Mouse (Mus musculus): ENCODE measurements around the gene Trim41. TPM values are rescaled to one million over a fixed set of nuclear protein-coding genes. Genes with fewer than 3 reads are reported as not detected.
"Not testable (repeated sequence)": the region's sequence is repeated elsewhere in the genome, so short reads cannot be mapped to it uniquely, and the experiment has no call there.

Trim41 gene
- polyA plus RNA-seq, 1 experiment from 2014 or later = 7.8 TPM

DNA sequence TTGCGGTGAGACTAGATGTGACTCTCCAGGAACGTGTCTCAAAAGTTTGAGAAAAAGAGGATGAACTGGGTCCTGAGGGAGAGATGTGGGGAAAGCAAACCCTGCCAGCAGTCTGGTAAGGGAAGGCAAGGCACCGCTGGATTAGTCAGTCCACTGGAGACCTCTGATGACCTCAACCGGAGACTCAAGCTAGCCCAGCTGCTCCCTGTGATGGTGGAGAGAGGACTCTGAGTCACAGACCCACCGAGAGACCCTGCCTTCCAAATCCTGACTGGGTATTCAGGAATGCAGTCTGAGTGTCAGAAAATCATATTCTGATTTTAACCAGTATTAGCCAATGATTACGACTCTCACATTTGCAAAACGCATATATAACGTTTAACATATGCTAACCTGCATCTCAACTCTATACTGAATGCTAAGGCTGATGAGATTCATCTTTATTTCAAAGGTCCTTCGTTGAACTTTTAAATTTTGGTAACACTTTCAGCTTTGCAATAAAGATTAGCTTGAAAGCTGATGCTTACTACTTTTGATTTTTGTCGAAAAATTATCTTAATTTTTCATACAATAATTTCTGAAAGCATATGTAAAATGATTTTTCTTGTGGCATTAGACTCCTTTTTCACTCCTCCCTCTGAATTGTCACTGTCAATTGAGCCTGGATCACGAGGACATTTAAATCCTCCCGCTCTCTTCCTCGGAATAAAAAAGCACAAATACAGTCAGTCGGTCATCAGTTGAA, 5.8 kb upstream of the Trim41 start:
- 36% methylated on average over 14 of the region's 14 CpGs for WGBS
- H3K4me1 ChIP-seq = peaks cover 22% of the 10 kb centered on the region
- no peak for ATAC-seq (ENCODE audit: insufficient number of reproducible peaks, low FRiP score, low TSS enrichment, low read depth)

DNA sequence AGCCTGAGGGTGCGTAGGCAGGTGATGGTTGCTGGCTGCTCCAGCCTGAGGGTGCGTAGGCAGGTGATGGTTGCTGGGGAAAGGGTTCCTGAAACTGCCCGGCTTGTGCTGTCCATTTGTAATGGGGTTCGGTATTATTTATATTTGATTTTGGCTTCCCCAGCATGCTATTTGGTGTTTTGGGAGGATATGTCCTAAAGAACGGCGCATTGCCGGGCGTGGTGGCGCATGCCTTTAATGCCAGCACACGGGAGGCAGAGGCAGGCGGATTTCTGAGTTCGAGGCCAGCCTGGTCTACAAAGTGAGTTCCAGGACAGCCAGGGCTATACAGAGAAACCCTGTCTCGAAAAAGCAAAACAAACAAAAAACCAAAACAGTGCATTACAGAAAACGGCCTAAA, 4.1 kb upstream of the Trim41 start:
- not testable (repeated sequence) for H3K9me3 ChIP-seq; H3K36me3 ChIP-seq; H3K9ac ChIP-seq; H3K4me2 ChIP-seq; H3K27ac ChIP-seq; H3K4me3 ChIP-seq; H3K27me3 ChIP-seq; ATAC-seq (ENCODE audit: insufficient number of reproducible peaks, low FRiP score, low TSS enrichment, low read depth)
- WGBS = 78% methylated on average over 14 of the region's 14 CpGs
- H3K4me1 ChIP-seq = peaks cover 16% of the 10 kb centered on the region

More for the DNA sequence above, 5.8 kb upstream of the Trim41 start:
- Histone ChIP-seq H3K4me2 (peak overlapping the region; percentile 64), H3K9me3 (no peaks in the 10 kb centered on the region), H3K4me3 (peak overlapping the region; percentile 40), H3K36me3 (no peaks in the 10 kb centered on the region), H3K9ac (no peak overlapping the region), H3K27me3 (0 out of 2 replicates have a peak, but pooled peaks cover 4% of the 10 kb centered on the region), H3K27ac (no peak overlapping the region)

DNA sequence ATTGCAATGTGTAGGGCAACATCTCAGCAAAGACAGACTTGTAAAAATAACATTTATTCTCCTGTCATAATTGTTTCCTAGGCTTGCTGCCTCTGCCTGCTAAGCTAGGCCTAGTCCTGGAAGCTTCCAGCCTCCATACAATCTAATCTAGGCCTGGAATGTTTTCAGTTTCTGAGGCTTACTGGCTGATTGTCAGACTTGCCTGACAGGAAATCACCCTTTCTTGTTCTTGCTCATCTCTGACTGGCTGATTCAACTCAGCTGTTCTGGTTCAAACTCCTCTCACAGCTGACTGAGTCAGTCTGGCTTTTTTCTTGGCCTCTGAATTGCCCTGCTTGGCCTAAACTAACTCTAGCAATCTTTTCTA, 3.1 kb upstream of the Trim41 start:
- no peak overlapping the region for H3K9ac ChIP-seq
- no peak for ATAC-seq (ENCODE audit: insufficient number of reproducible peaks, low FRiP score, low TSS enrichment, low read depth)
- no peak overlapping the region for H3K4me3 ChIP-seq
- H3K36me3 ChIP-seq = no peaks in the 10 kb centered on the region; the same call in 1 of the 2 replicates
- no peak overlapping the region for H3K4me2 ChIP-seq
- H3K9me3 ChIP-seq = no peaks in the 10 kb centered on the region
- H3K4me1 ChIP-seq = peaks cover 26% of the 10 kb centered on the region
- H3K27me3 ChIP-seq = 0 out of 2 replicates have a peak, but pooled peaks cover 4% of the 10 kb centered on the region
- no peak overlapping the region for H3K27ac ChIP-seq

DNA sequence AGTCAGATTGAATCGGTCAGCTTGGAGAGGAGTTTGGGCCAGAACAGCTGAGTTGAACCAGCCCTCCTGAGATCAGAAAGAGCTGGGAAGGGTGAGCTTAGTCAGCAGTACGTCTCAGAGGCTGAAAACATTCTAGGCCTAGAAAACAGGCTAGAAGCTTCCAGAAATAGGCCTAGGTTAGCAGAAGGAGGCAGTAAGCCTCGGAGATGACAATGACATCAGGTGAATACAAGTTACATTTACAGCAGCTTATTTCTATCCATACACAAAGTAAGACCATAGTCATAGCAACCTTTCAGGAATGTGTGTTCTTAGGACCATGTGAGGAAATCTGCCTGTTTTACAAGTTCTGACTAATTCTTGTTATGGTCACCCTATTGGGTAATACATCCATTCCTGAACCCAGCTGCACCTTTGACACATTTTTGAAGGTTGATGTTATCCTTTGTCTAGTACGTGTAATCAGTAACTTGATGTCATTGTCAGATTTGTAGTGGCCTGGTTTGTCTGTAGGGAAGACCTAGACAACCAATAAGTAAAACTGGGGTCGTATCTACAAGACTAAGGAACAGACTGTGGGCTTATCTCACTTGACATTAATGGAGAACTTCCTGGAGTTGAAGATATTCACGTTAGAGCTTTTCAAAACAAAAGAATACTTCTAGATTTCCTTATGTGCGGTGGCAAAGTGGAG, 2.6 kb upstream of the Trim41 start:
- Histone ChIP-seq H3K4me2 (no peak overlapping the region), H3K27me3 (0 out of 2 replicates have a peak, but pooled peaks cover 4% of the 10 kb centered on the region), H3K4me1 (peaks cover 28% of the 10 kb centered on the region), H3K9me3 (no peaks in the 10 kb centered on the region), H3K9ac (no peak overlapping the region), H3K36me3 (no peaks in the 10 kb centered on the region; the same call in none of the 2 replicates), H3K4me3 (no peak overlapping the region), H3K27ac (no peak overlapping the region)
- WGBS = 73% methylated on average over 7 of the region's 7 CpGs
- ATAC-seq (ENCODE audit: insufficient number of reproducible peaks, low FRiP score, low TSS enrichment, low read depth) = no peak

DNA sequence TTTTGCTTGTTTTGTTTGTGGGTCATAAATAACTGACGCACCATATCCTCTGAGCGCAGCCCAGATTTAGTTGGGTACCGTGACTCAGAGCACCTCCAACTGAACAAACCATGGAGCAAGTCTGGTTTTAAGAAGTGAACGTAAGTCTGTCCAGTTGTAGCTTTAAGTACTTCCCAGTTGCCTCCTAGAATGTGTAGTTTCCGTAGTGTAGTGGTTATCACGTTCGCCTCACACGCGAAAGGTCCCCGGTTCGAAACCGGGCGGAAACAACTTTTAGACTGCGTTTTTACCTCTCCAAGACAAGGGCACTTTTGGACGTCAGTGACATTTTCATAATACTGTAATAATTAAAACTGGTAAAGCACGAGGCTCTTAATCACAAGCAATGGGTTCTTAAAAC, 1.2 kb upstream of the Trim41 start:
- H3K9ac ChIP-seq = 0 out of 2 replicates have a peak overlapping the region, but pooled peaks have one; percentile 28
- peak overlapping the region; percentile 58 for H3K4me2 ChIP-seq
- peaks cover 21% of the 10 kb centered on the region for H3K4me1 ChIP-seq
- peak overlapping the region; percentile 68 for H3K4me3 ChIP-seq
- WGBS = under 1% methylated on average over 16 of the region's 16 CpGs
- H3K27me3 ChIP-seq = no peaks in the 10 kb centered on the region
- peak overlapping the region; percentile 98 for H3K27ac ChIP-seq
- H3K9me3 ChIP-seq = no peaks in the 10 kb centered on the region
- no peak for ATAC-seq (ENCODE audit: insufficient number of reproducible peaks, low FRiP score, low TSS enrichment, low read depth)
- peaks cover 3% of the 10 kb centered on the region for H3K36me3 ChIP-seq

DNA sequence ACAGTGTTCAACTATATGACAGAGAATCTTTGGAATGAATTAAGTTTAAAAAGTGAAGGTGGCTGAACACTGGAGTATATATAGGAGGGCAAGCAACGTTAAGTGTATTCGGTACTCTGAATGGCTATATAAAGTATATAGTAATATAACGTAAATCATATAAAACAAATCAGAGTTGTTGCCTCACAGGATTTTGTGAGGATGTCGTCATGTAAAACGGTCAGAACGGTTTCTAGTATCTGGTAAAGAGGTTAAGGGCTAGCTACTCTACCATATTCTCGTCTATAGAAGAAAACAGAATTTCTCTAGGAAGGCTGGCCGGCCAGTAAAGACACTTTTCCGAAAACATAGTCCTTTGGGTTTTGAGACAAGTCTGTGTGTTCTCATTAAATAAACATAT, 641 bp upstream of the Trim41 start:
- H3K27ac ChIP-seq = peak overlapping the region; percentile 98
- ATAC-seq (ENCODE audit: insufficient number of reproducible peaks, low FRiP score, low TSS enrichment, low read depth) = no peak
- no peaks in the 10 kb centered on the region for H3K9me3 ChIP-seq

DNA sequence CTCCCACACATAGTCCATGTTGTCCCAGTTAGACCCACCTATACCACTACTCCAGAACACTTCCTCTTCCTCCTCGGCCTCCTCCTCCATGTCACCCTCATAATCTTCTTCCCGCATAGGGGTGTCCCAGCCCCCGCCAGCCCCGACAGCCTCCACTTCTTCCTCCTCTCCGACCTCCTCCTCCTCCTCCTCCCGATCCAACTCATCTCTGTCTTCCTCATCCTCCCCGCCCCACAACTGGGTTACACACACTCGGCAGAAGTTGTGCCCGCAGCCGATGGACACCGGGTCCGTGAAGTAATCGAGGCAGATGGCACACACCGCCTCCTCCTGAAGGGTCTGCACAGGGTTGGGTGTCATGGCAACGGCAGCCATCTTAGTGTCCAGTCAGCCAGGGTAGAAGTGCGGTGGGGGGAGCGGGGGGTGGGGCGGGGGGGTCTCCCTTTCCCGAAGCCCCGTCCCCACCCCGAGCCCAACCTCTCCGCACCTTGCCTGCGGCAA, 822 bp downstream of the Trim41 start:
- Histone ChIP-seq H3K4me1 (peaks cover 19% of the 10 kb centered on the region), H3K27ac (peak overlapping the region; percentile 98), H3K9ac (peak overlapping the region; percentile 73), H3K9me3 (no peaks in the 10 kb centered on the region), H3K27me3 (no peaks in the 10 kb centered on the region), H3K4me2 (peak overlapping the region; percentile 83), H3K36me3 (peaks cover 16% of the 10 kb centered on the region), H3K4me3 (peak overlapping the region; percentile 68)
- ATAC-seq (ENCODE audit: insufficient number of reproducible peaks, low FRiP score, low TSS enrichment, low read depth) = 0 out of 2 replicates have a peak, but pooled peaks have one; percentile 7
- 3% methylated on average over 22 of the region's 23 CpGs for WGBS

More for the DNA sequence above, 641 bp upstream of the Trim41 start:
- 3% methylated on average over 9 of the region's 9 CpGs for whole genome bisulfite sequencing
- Histone ChIP-seq H3K4me1 (peaks cover 19% of the 10 kb centered on the region), H3K4me2 (peak overlapping the region; percentile 58), H3K27me3 (no peaks in the 10 kb centered on the region), H3K36me3 (peaks cover 3% of the 10 kb centered on the region), H3K9ac (peak overlapping the region; percentile 48), H3K4me3 (peak overlapping the region; percentile 68)

DNA sequence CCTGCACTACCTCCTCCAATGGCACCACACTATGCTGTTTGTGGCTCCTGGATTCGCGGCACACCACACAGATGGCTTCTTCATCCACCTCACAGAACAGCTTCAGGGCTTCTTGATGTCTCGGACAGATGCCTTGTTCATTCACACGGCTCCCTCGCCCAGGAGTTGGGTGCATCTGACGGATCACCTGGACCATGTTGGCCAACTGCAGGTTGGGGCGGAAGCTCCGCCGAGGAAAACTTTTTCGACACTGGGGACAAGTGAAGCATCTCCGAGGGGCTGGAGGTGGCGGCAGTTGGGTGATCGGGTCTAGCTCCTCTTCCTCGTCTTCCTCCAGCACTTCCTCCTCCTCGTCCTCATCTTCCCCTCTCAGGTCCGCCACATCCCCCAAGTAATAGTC, 1.3 kb downstream of the Trim41 start:
- 0 out of 2 replicates have a peak overlapping the region, but pooled peaks have one; percentile 73 for H3K9ac ChIP-seq
- peak overlapping the region; percentile 68 for H3K4me3 ChIP-seq
- H3K9me3 ChIP-seq = no peaks in the 10 kb centered on the region
- peaks cover 21% of the 10 kb centered on the region for H3K36me3 ChIP-seq
- ATAC-seq (ENCODE audit: insufficient number of reproducible peaks, low FRiP score, low TSS enrichment, low read depth) = no peak
- peak overlapping the region; percentile 83 for H3K4me2 ChIP-seq
- H3K27me3 ChIP-seq = no peaks in the 10 kb centered on the region
- H3K4me1 ChIP-seq = peaks cover 19% of the 10 kb centered on the region
- H3K27ac ChIP-seq = no peak overlapping the region
- WGBS = 75% methylated on average over 16 of the region's 16 CpGs

DNA sequence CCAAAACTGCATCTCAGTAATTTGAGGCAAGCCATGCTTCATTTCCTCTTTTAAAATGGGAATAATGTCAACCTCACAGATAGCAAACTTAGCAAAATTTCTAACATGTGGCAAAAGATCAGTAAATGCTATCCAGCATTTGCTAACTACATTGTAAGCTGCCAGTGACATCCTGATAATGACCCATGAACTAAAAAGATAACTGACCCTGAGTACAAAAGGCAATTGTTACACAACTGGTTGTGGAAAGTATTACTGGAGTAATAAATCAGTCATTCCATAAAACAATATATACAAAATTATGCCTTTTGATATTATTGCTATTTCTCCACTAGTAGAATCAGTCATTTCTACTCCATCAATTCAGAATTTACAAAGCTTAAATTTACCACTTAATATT, 3.4 kb downstream of the Trim41 start:
- Histone ChIP-seq H3K4me2 (no peak overlapping the region), H3K9me3 (no peaks in the 10 kb centered on the region), H3K27me3 (no peaks in the 10 kb centered on the region), H3K27ac (no peak overlapping the region), H3K9ac (no peak overlapping the region), H3K36me3 (peaks cover 41% of the 10 kb centered on the region), H3K4me1 (peaks cover 22% of the 10 kb centered on the region), H3K4me3 (no peak overlapping the region)
- ATAC-seq (ENCODE audit: insufficient number of reproducible peaks, low FRiP score, low TSS enrichment, low read depth) = no peak

DNA sequence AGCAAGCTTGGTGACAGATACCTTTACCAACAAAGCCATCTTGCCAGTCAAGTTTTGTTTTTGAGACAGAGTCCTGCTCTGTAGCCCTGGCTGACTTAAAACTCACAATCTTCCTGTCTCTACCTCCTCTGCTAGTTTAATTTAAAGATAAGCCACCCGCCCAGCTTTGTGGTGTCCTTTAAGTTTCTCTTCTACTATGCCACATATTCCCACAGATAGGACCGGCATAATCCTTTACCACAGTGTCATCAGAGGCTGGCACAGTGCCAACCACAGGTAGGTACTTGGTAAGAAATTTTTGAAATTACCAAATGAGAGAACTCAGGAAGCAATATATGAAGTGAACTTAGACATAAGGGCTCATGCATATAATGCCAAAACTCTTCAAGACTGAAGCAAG, 7.0 kb downstream of the Trim41 start:
- Histone ChIP-seq H3K27me3 (no peaks in the 10 kb centered on the region), H3K4me2 (no peak overlapping the region), H3K36me3 (peaks cover 77% of the 10 kb centered on the region), H3K4me1 (peaks cover 7% of the 10 kb centered on the region; the same call in 1 of the 2 replicates), H3K4me3 (no peak overlapping the region), H3K9me3 (no peaks in the 10 kb centered on the region), H3K9ac (no peak overlapping the region), H3K27ac (no peak overlapping the region)
- WGBS = 81% methylated on average over 2 of the region's 2 CpGs
- no peak for ATAC-seq (ENCODE audit: insufficient number of reproducible peaks, low FRiP score, low TSS enrichment, low read depth)

DNA sequence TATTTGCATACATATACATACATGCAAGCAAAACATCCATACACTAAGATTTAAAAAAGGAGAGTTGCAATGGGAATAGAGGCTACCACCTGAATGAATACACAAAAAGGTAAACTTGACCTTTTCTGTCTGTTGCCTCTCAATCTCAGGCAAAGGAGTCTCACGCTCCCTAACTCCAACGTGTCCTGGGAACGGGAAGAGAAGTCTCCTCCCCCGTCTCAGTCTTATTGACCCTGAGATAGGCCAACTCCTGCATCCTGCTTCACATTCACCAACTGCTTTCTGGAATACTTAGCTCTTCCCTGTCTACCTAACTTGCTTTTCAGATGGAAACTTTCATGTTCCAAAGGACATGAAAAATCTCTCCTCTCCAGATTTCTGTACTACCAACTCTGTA, 7.7 kb downstream of the Trim41 start:
- Histone ChIP-seq H3K4me3 (no peak overlapping the region), H3K27ac (0 out of 2 replicates have a peak overlapping the region, but pooled peaks have one; percentile 8)
- 60% methylated on average over 4 of the region's 4 CpGs for WGBS

More for the DNA sequence above, 7.7 kb downstream of the Trim41 start:
- H3K36me3 ChIP-seq = peaks cover 81% of the 10 kb centered on the region
- H3K9ac ChIP-seq = no peak overlapping the region
- no peaks in the 10 kb centered on the region for H3K27me3 ChIP-seq
- no peaks in the 10 kb centered on the region for H3K9me3 ChIP-seq
- ATAC-seq (ENCODE audit: insufficient number of reproducible peaks, low FRiP score, low TSS enrichment, low read depth) = no peak
- no peak overlapping the region for H3K4me2 ChIP-seq
- peaks cover 7% of the 10 kb centered on the region; the same call in 1 of the 2 replicates for H3K4me1 ChIP-seq

All from limb, embryonic 15.5 days (tissue).